Mouse (Mus musculus) C2C12 (cell line): ENCODE results near the gene Nfam1.

Source experiments
- CEBPB ChIP-seq: IDR thresholded peaks from one replicate; pipeline ENCODE4 v1.6.1; 2011; ENCODE audit warnings: low read depth, mild to moderate bottlenecking, control low read depth, moderate library complexity
- CTCF ChIP-seq: IDR thresholded peaks from one replicate; pipeline ENCODE4 v1.5.1; 2011; ENCODE audit not compliant: control insufficient read depth, insufficient read depth, insufficient read length
- FOSL1 ChIP-seq: IDR thresholded peaks from one replicate; pipeline ENCODE4 v1.8.0; 2011; ENCODE audit warnings: mild to moderate bottlenecking, low read length; ENCODE audit not compliant: poor library complexity, insufficient read depth, severe bottlenecking
- MAX ChIP-seq: IDR thresholded peaks from one replicate; pipeline ENCODE4 v1.6.1; 2011; ENCODE audit warnings: mild to moderate bottlenecking, control low read depth
- MYOD1 ChIP-seq: IDR thresholded peaks from one replicate; pipeline ENCODE4 v1.6.1; 2011; ENCODE audit warnings: low read depth; ENCODE audit not compliant: control insufficient read depth, insufficient read length
- MYOG ChIP-seq: IDR thresholded peaks from one replicate; pipeline ENCODE4 v1.6.1; 2011; ENCODE audit not compliant: control insufficient read depth, insufficient read length; ENCODE audit errors: extremely low read depth
- USF1 ChIP-seq: IDR thresholded peaks from one replicate; pipeline ENCODE4 v1.6.1; 2011; ENCODE audit warnings: low read depth, mild to moderate bottlenecking, control low read depth, moderate library complexity

- TF ChIP-seq CTCF: no peak
- no peak for TF ChIP-seq MYOD1
- TF ChIP-seq USF1: no peak
- TF ChIP-seq MAX: no peak
- no peak for TF ChIP-seq CEBPB
- TF ChIP-seq MYOG: no peak
- TF ChIP-seq FOSL1: no peak
Observed at GRCm38 (mm10) chr15:83025041-83025760, 7.9 kb downstream of the Nfam1 start.
